Mouse (Mus musculus) myocyte (in vitro differentiated cells): ENCODE data around the gene 4931429L15Rik.

Source experiments
- E2F4 ChIP-seq: IDR thresholded peaks from one replicate; pipeline ENCODE4 v1.6.1; 2011; ENCODE audit warnings: mild to moderate bottlenecking, control low read depth, moderate library complexity; ENCODE audit not compliant: insufficient read depth
- MYOD1 ChIP-seq, 3 experiments: IDR thresholded peaks; one replicate each; pipeline ENCODE4 v1.6.1; 2011; ENCODE audit warnings: control low read depth in 2 of 3, low read depth in 2 of 3, mild to moderate bottlenecking in 2 of 3, moderate library complexity in 1 of 3; ENCODE audit not compliant: insufficient read length in 2 of 3, control insufficient read depth in 1 of 3
- POLR2A ChIP-seq: IDR thresholded peaks from one replicate; pipeline ENCODE4 v1.6.1; 2011; ENCODE audit warnings: low read depth, mild to moderate bottlenecking, control low read depth, moderate library complexity; ENCODE audit not compliant: insufficient read length
- POLR2AphosphoS2 ChIP-seq: IDR thresholded peaks from one replicate; pipeline ENCODE4 v1.6.1; 2011; ENCODE audit warnings: low read depth, control low read depth; ENCODE audit not compliant: insufficient read length
- REST ChIP-seq: IDR thresholded peaks from one replicate; pipeline ENCODE4 v1.6.1; 2011; ENCODE audit warnings: mild to moderate bottlenecking, control low read depth, moderate library complexity; ENCODE audit not compliant: insufficient read depth, insufficient read length
- TCF12 ChIP-seq: IDR thresholded peaks from one replicate; pipeline ENCODE4 v1.6.1; 2011; ENCODE audit warnings: mild to moderate bottlenecking, control low read depth; ENCODE audit not compliant: poor library complexity, insufficient read depth, severe bottlenecking
- USF1 ChIP-seq: IDR thresholded peaks from one replicate; pipeline ENCODE4 v1.6.1; 2011; ENCODE audit warnings: low read depth, mild to moderate bottlenecking, control low read depth, moderate library complexity

GRCm38 (mm10) chr9:46326694-46327405, 7.1 kb upstream of the 4931429L15Rik start:
- TF ChIP-seq USF1 (no peak), POLR2A (no peak), MYOD1 (IDR thresholded peaks at IDR 0.05; ENCODE audit: control insufficient read depth in 1 of 3, insufficient read length in 2 of 3, low read depth in 2 of 3) (no peak), POLR2AphosphoS2 (no peak), TCF12 (no peak), REST (no peak), E2F4 (no peak)
